Mouse (Mus musculus) CH12.LX (cell line): ENCODE data around the gene Itpr2. TPM values are rescaled to one million over a fixed set of nuclear protein-coding genes. Genes with fewer than 3 reads are reported as not detected.

Experiments used
- DNase-seq: peaks from one replicate; pipeline ENCODE4 v3.0.0-alpha.2; 2013; ENCODE audit errors: extremely low read depth
- H3K27ac ChIP-seq: 2 replicates; pipeline ENCODE4 v1.5.1; 2012; ENCODE audit warnings: low read depth, mild to moderate bottlenecking, control low read depth, moderate library complexity; ENCODE audit not compliant: insufficient read depth
- H3K27me3 ChIP-seq: replicated peaks from 2 replicates; pipeline ENCODE3; 2012; ENCODE audit warnings: inconsistent platforms
- H3K36me3 ChIP-seq, 2 experiments: replicated peaks in 1 of 2; 2 replicates each; pipeline versions ENCODE3 to v1.6.1; 2012; ENCODE audit warnings: inconsistent platforms in 1 of 2, low read length in 1 of 2, mild to moderate bottlenecking in 1 of 2, mixed read lengths in 1 of 2, moderate library complexity in 1 of 2; ENCODE audit not compliant: control insufficient read depth in 1 of 2, insufficient read depth in 1 of 2
- H3K4me1 ChIP-seq, 2 experiments: 2 replicates each; pipeline ENCODE4 v1.6.1; 2012; ENCODE audit warnings: inconsistent platforms in 1 of 2, moderate library complexity in 1 of 2; ENCODE audit not compliant: insufficient read depth in 2 of 2, control insufficient read depth in 1 of 2
- H3K4me2 ChIP-seq: 2 replicates; pipeline ENCODE4 v1.6.1; 2012; ENCODE audit warnings: low read depth, mild to moderate bottlenecking, control low read depth; ENCODE audit not compliant: poor library complexity, insufficient read depth, severe bottlenecking
- H3K4me3 ChIP-seq, 3 experiments: fragments of 150-350 bp in 1 of 3; sonication (generic) in 1 of 3; replicated peaks in 1 of 3; 2 replicates each; pipeline versions ENCODE3 to v1.5.1; 2011 to 2012; ENCODE audit warnings: low read depth in 2 of 3, low read length in 2 of 3, mild to moderate bottlenecking in 2 of 3, moderate library complexity in 2 of 3, control low read depth in 1 of 3, improper control_type of control experiment in 1 of 3, inconsistent platforms in 1 of 3, mixed read lengths in 1 of 3; ENCODE audit not compliant: poor library complexity in 1 of 3
- H3K79me2 ChIP-seq: replicated peaks from 2 replicates; pipeline ENCODE4 v1.6.1; 2012; ENCODE audit warnings: mild to moderate bottlenecking, moderate library complexity; ENCODE audit not compliant: control insufficient read depth, poor library complexity, insufficient read depth, severe bottlenecking; ENCODE audit errors: extremely low read depth
- H3K9ac ChIP-seq: 2 replicates; pipeline ENCODE4 v1.6.1; 2012; ENCODE audit warnings: low read depth, mild to moderate bottlenecking, control low read depth, moderate library complexity; ENCODE audit not compliant: insufficient read depth
- H3K9me3 ChIP-seq: replicated peaks from 2 replicates; pipeline ENCODE3; 2012; ENCODE audit warnings: low read length, inconsistent platforms, mixed read lengths
- BHLHE40 ChIP-seq: IDR thresholded peaks from 2 replicates; pipeline ENCODE4 v1.6.1; 2011; ENCODE audit warnings: mild to moderate bottlenecking, low read depth, low read length, improper control_type of control experiment
- CHD1 ChIP-seq: IDR thresholded peaks from 2 replicates; pipeline ENCODE4 v1.6.1; 2012; ENCODE audit warnings: low read depth, low read length, improper control_type of control experiment, inconsistent platforms
- CHD2 ChIP-seq: IDR thresholded peaks from 2 replicates; pipeline ENCODE4 v1.6.1; 2011; ENCODE audit warnings: low read length, improper control_type of control experiment
- CTCF ChIP-seq, 2 experiments: IDR thresholded peaks in 1 of 2; conservative IDR thresholded peaks in 1 of 2; 2 replicates each; pipeline ENCODE4 v1.5.1; 2011 to 2012; ENCODE audit warnings: low read depth in 2 of 2, low read length in 2 of 2, improper control_type of control experiment in 1 of 2, inconsistent platforms in 1 of 2, mild to moderate bottlenecking in 1 of 2, moderate library complexity in 1 of 2
- EP300 ChIP-seq: IDR thresholded peaks from 2 replicates; pipeline ENCODE4 v1.6.1; 2011; ENCODE audit warnings: low read length, improper control_type of control experiment
- GABPA ChIP-seq: IDR thresholded peaks from 2 replicates; pipeline ENCODE4 v1.6.1; 2012; ENCODE audit warnings: low read depth, low read length, improper control_type of control experiment, inconsistent platforms; ENCODE audit not compliant: insufficient replicate concordance
- HCFC1 ChIP-seq: IDR thresholded peaks from 2 replicates; pipeline ENCODE4 v1.6.1; 2012; ENCODE audit warnings: low read depth, mild to moderate bottlenecking, inconsistent platforms, low read length, improper control_type of control experiment
- IRF4 ChIP-seq: IDR thresholded peaks from 2 replicates; pipeline ENCODE4 v1.6.1; 2014; ENCODE audit warnings: low read depth, mild to moderate bottlenecking, inconsistent platforms, low read length, improper control_type of control experiment
- JUN ChIP-seq: IDR thresholded peaks from 2 replicates; pipeline ENCODE4 v1.6.1; 2011; ENCODE audit warnings: low read depth, mild to moderate bottlenecking, low read length, improper control_type of control experiment, moderate library complexity; ENCODE audit not compliant: insufficient read depth
- KAT2A ChIP-seq: IDR thresholded peaks from 2 replicates; pipeline ENCODE4 v1.6.1; 2012; ENCODE audit warnings: low read length, improper control_type of control experiment, inconsistent platforms; ENCODE audit not compliant: insufficient replicate concordance
- MAX ChIP-seq: IDR thresholded peaks from 2 replicates; pipeline ENCODE4 v1.6.1; 2011; ENCODE audit warnings: low read length, improper control_type of control experiment
- MAZ ChIP-seq: IDR thresholded peaks from 2 replicates; pipeline ENCODE4 v1.6.1; 2012; ENCODE audit warnings: low read depth, mild to moderate bottlenecking, inconsistent platforms, low read length, improper control_type of control experiment, moderate library complexity
- MEF2A ChIP-seq: IDR thresholded peaks from 2 replicates; pipeline ENCODE4 v1.6.1; 2014; ENCODE audit warnings: low read depth, mild to moderate bottlenecking, inconsistent platforms, low read length, improper control_type of control experiment, borderline replicate concordance
- MXI1 ChIP-seq: IDR thresholded peaks from 2 replicates; pipeline ENCODE4 v1.6.1; 2011; ENCODE audit warnings: mild to moderate bottlenecking, low read depth, low read length, improper control_type of control experiment
- NRF1 ChIP-seq: IDR thresholded peaks from 2 replicates; pipeline ENCODE4 v1.6.1; 2014; ENCODE audit warnings: low read depth, mild to moderate bottlenecking, inconsistent platforms, low read length, improper control_type of control experiment, moderate library complexity
- PAX5 ChIP-seq: IDR thresholded peaks from 2 replicates; pipeline ENCODE4 v1.6.1; 2012; ENCODE audit warnings: low read length, inconsistent platforms, mixed read lengths
- RCOR1 ChIP-seq: conservative IDR thresholded peaks from 2 replicates; pipeline ENCODE4 v1.6.1; 2012; ENCODE audit warnings: low read depth, mild to moderate bottlenecking, inconsistent platforms, low read length, improper control_type of control experiment
- SIN3A ChIP-seq: IDR thresholded peaks from 2 replicates; pipeline ENCODE4 v1.6.1; 2012; ENCODE audit warnings: low read length, improper control_type of control experiment, inconsistent platforms
- UBTF ChIP-seq: IDR thresholded peaks from 2 replicates; pipeline ENCODE4 v1.6.1; 2012; ENCODE audit warnings: low read depth, mild to moderate bottlenecking, inconsistent platforms, low read length, improper control_type of control experiment, moderate library complexity
- USF1 ChIP-seq: IDR thresholded peaks from 2 replicates; pipeline ENCODE4 v1.6.1; 2014; ENCODE audit warnings: low read depth, mild to moderate bottlenecking, inconsistent platforms, low read length, improper control_type of control experiment
- ZC3H11A ChIP-seq: IDR thresholded peaks from 2 replicates; pipeline ENCODE4 v1.6.1; 2012; ENCODE audit warnings: low read depth, mild to moderate bottlenecking, inconsistent platforms, low read length, improper control_type of control experiment
- ZKSCAN1 ChIP-seq: IDR thresholded peaks from 2 replicates; pipeline ENCODE4 v1.6.1; 2012; ENCODE audit warnings: low read depth, inconsistent platforms, low read length, improper control_type of control experiment, borderline replicate concordance
- ZMIZ1 ChIP-seq: IDR thresholded peaks from 2 replicates; pipeline ENCODE4 v1.6.1; 2012; ENCODE audit warnings: low read depth, mild to moderate bottlenecking, inconsistent platforms, low read length, improper control_type of control experiment
- ZNF384 ChIP-seq: IDR thresholded peaks from 2 replicates; pipeline ENCODE4 v1.6.1; 2012; ENCODE audit warnings: low read depth, low read length, improper control_type of control experiment, inconsistent platforms
- dilution Hi-C: fragments of 300-500 bp; cut with MboI; formaldehyde crosslinking; loops from 2 replicates; pipeline ENCODE4 v1.14.3; 2020; ENCODE audit warnings: low sequenced_read_pairs; ENCODE audit not compliant: extremely low pct_unique_long_range_greater_than_20kb, extremely low pct_ligation_motif_present
- in situ Hi-C: fragments of 300-500 bp; cut with MboI; formaldehyde crosslinking; loops from 3 replicates; pipeline ENCODE4 v1.14.3; 2019; ENCODE audit warnings: low sequenced_read_pairs, low pct_ligation_motif_present, low pct_unique_long_range_greater_than_20kb, mixed read lengths
- polyA plus RNA-seq: library from polyadenylated mRNA; unstranded; fragments of >175 nt; gene quantifications from 2 replicates; pipeline ENCODE4 v1.2.1, GENCODE M21; 2012; ENCODE audit warnings: low read depth; ENCODE audit not compliant: insufficient read length
- total RNA-seq, 2 experiments: library from RNA; depleted of rRNA; stranded (reverse); fragments of 300-350 nt in 1 of 2; fragments of >200 nt in 1 of 2; gene quantifications; 2 replicates each; pipeline ENCODE4 v1.2.3; 2012 to 2014

Gene Itpr2
- total and polyA plus RNA-seq, 3 experiments = 3.5 to 8.9 (median 4.4) TPM

- Histone ChIP-seq H3K4me3 (no peak overlapping the region), H3K36me3 (peaks cover 0 to 32% of the 10 kb centered on the region in 2 experiments), H3K9ac (no peak overlapping the region), H3K4me1 (peaks cover 0 to 4% of the 10 kb centered on the region in 2 experiments; a peak in 1 of 4 replicates), H3K79me2 (no peaks in the 10 kb centered on the region), H3K4me2 (no peak overlapping the region), H3K9me3 (peaks cover 5% of the 10 kb centered on the region), H3K27ac (no peak overlapping the region), H3K27me3 (no peaks in the 10 kb centered on the region)
- no peak for TF ChIP-seq ZNF384
- peak in 1 of 2 experiments; percentile 33; a peak in 1 of 4 replicates for TF ChIP-seq CTCF (conservative IDR thresholded peaks at IDR 0.05 in 1 of 2, IDR thresholded peaks at IDR 0.05 in 1 of 2; ENCODE audit: low read depth in 2 of 2, low read length in 2 of 2)
- dilution Hi-C loops = no loop called here
- no peak for DNase-seq
- in situ Hi-C loops = no loop called here
These were observed 111.9 kb downstream of the Itpr2 start for GRCm38 (mm10) chr6:146390159-146390558.

- peaks cover 0 to 7% of the 10 kb centered on the region in 2 experiments; a peak in 1 of 4 replicates for H3K4me1 ChIP-seq
- DNase-seq = no peak
- H3K9ac ChIP-seq = no peak overlapping the region
- H3K36me3 ChIP-seq = peaks cover 0 to 23% of the 10 kb centered on the region in 2 experiments
- no peak overlapping the region for H3K4me3 ChIP-seq
- H3K27ac ChIP-seq = no peak overlapping the region
- no peak for TF ChIP-seq MEF2A
- TF ChIP-seq ZKSCAN1 = no peak
- no peak for TF ChIP-seq CHD2
- no peak for TF ChIP-seq BHLHE40
- no peak for TF ChIP-seq SIN3A
- TF ChIP-seq PAX5 = no peak
- TF ChIP-seq USF1 = no peak
- TF ChIP-seq MAZ = no peak
- TF ChIP-seq NRF1 = no peak
- TF ChIP-seq UBTF = no peak
- no peak for TF ChIP-seq IRF4
- TF ChIP-seq ZNF384 = no peak
- no peak for TF ChIP-seq HCFC1
- no peak for TF ChIP-seq CTCF (conservative IDR thresholded peaks at IDR 0.05 in 1 of 2, IDR thresholded peaks at IDR 0.05 in 1 of 2; ENCODE audit: low read depth in 2 of 2, low read length in 2 of 2)
- H3K4me2 ChIP-seq = no peak overlapping the region
- in situ Hi-C loops (no loop called here), dilution Hi-C loops (no loop called here)
- no peaks in the 10 kb centered on the region for H3K79me2 ChIP-seq
- peaks cover 4% of the 10 kb centered on the region for H3K9me3 ChIP-seq
- no peaks in the 10 kb centered on the region for H3K27me3 ChIP-seq
These were observed 114.0 kb downstream of the Itpr2 start for GRCm38 (mm10) chr6:146388010-146388409.

GRCm38 (mm10) chr6:146387039-146387713, 114.8 kb downstream of the Itpr2 start:
- DNase-seq = no peak
- Histone ChIP-seq H3K27me3 (no peaks in the 10 kb centered on the region), H3K79me2 (no peaks in the 10 kb centered on the region), H3K9me3 (no peaks in the 10 kb centered on the region), H3K36me3 (peaks cover 4 to 24% of the 10 kb centered on the region in 2 experiments), H3K9ac (no peak overlapping the region), H3K4me3 (no peak overlapping the region), H3K27ac (no peak overlapping the region), H3K4me2 (no peak overlapping the region), H3K4me1 (peaks cover 0 to 7% of the 10 kb centered on the region in 2 experiments; a peak in 1 of 4 replicates)
- in situ Hi-C loops (no loop called here), dilution Hi-C loops (no loop called here)
- no peak for TF ChIP-seq EP300
- TF ChIP-seq ZKSCAN1 = no peak
- no peak for TF ChIP-seq SIN3A
- TF ChIP-seq MXI1 = no peak
- no peak for TF ChIP-seq ZC3H11A
- no peak for TF ChIP-seq JUN
- no peak for TF ChIP-seq MEF2A
- no peak for TF ChIP-seq BHLHE40
- no peak for TF ChIP-seq ZMIZ1
- no peak for TF ChIP-seq CHD1
- TF ChIP-seq GABPA = no peak
- TF ChIP-seq KAT2A = no peak
- no peak for TF ChIP-seq MAX
- no peak for TF ChIP-seq MAZ
- TF ChIP-seq UBTF = no peak
- TF ChIP-seq RCOR1 = no peak
